Mouse (Mus musculus) MEL (cell line): Measurements from ENCODE around the gene Gigyf1.

Experiments
- BHLHE40 ChIP-seq: IDR thresholded peaks from 2 replicates; pipeline ENCODE4 v1.6.1; 2012; ENCODE audit warnings: low read depth, mild to moderate bottlenecking, inconsistent platforms, low read length, improper control_type of control experiment, borderline replicate concordance
- CHD2 ChIP-seq: IDR thresholded peaks from 2 replicates; pipeline ENCODE4 v1.6.1; 2011; ENCODE audit warnings: low read length, improper control_type of control experiment
- CTCF ChIP-seq, 3 experiments: IDR thresholded peaks in 2 of 3; conservative IDR thresholded peaks in 1 of 3; 2 replicates each; pipeline ENCODE4 v1.5.1; 2011 to 2012; ENCODE audit warnings: low read length in 3 of 3, low read depth in 2 of 3, mild to moderate bottlenecking in 2 of 3, improper control_type of control experiment in 1 of 3, inconsistent platforms in 1 of 3, mixed read lengths in 1 of 3, moderate library complexity in 1 of 3; ENCODE audit not compliant: control insufficient read depth in 1 of 3, insufficient read depth in 1 of 3, poor library complexity in 1 of 3, severe bottlenecking in 1 of 3
- ELF1 ChIP-seq: IDR thresholded peaks from 2 replicates; pipeline ENCODE4 v1.6.1; 2014; ENCODE audit warnings: low read depth, mild to moderate bottlenecking, inconsistent platforms, low read length, improper control_type of control experiment, moderate library complexity
- EP300 ChIP-seq, 2 experiments: IDR thresholded peaks; 2 replicates each; pipeline ENCODE4 v1.6.1; 2011; ENCODE audit warnings: improper control_type of control experiment in 2 of 2, low read length in 2 of 2, low read depth in 1 of 2, mild to moderate bottlenecking in 1 of 2
- MXI1 ChIP-seq: IDR thresholded peaks from 2 replicates; pipeline ENCODE4 v1.6.1; 2011; ENCODE audit warnings: mild to moderate bottlenecking, low read depth, low read length, improper control_type of control experiment
- NRF1 ChIP-seq: IDR thresholded peaks from 2 replicates; pipeline ENCODE4 v1.6.1; 2014; ENCODE audit warnings: low read depth, mild to moderate bottlenecking, inconsistent platforms, low read length, improper control_type of control experiment, moderate library complexity; ENCODE audit not compliant: poor library complexity, insufficient read depth, severe bottlenecking
- POLR2AphosphoS2 ChIP-seq: IDR thresholded peaks from 2 replicates; pipeline ENCODE4 v1.6.1; 2011; ENCODE audit warnings: low read length, improper control_type of control experiment
- POLR2AphosphoS5 ChIP-seq: IDR thresholded peaks from 2 replicates; pipeline ENCODE4 v1.6.1; 2012; ENCODE audit warnings: low read depth, borderline replicate concordance, mild to moderate bottlenecking, inconsistent platforms, low read length, moderate library complexity, mixed read lengths
- SIN3A ChIP-seq: IDR thresholded peaks from 2 replicates; pipeline ENCODE4 v1.6.1; 2012; ENCODE audit warnings: low read length, improper control_type of control experiment, inconsistent platforms
- TAL1 ChIP-seq: IDR thresholded peaks from 2 replicates; pipeline ENCODE4 v1.6.1; 2012; ENCODE audit warnings: mild to moderate bottlenecking, inconsistent platforms, low read length, moderate library complexity, mixed read lengths
- TBP ChIP-seq: IDR thresholded peaks from 2 replicates; pipeline ENCODE4 v1.8.0; 2011; ENCODE audit warnings: low read depth, low read length, improper control_type of control experiment
- ZC3H11A ChIP-seq: IDR thresholded peaks from 2 replicates; pipeline ENCODE4 v1.6.1; 2012; ENCODE audit warnings: low read depth, mild to moderate bottlenecking, inconsistent platforms, low read length, improper control_type of control experiment

- TF ChIP-seq CTCF (IDR thresholded peaks at IDR 0.05 in 2 of 3, conservative IDR thresholded peaks at IDR 0.05 in 1 of 3; ENCODE audit: control insufficient read depth in 1 of 3, insufficient read depth in 1 of 3, low read depth in 2 of 3, low read length in 3 of 3, poor library complexity in 1 of 3, severe bottlenecking in 1 of 3) (no peak), ZC3H11A (no peak), POLR2AphosphoS2 (no peak), CHD2 (no peak), MXI1 (no peak), TAL1 (no peak), ELF1 (no peak), SIN3A (no peak), BHLHE40 (no peak), EP300 (IDR thresholded peaks at IDR 0.05; ENCODE audit: low read depth in 1 of 2, low read length in 2 of 2) (no peak), TBP (no peak), NRF1 (no peak), POLR2AphosphoS5 (no peak)
Measured at GRCm38 (mm10) chr5:137553000-137553399, 34.7 kb downstream of the Gigyf1 start.
